Mouse (Mus musculus) kidney, adult 2 months (tissue): ENCODE data around the gene Tpsb2.

ENCODE experiments used
- CTCF ChIP-seq: fragments of 200-500 bp; conservative IDR thresholded peaks from 2 replicates; pipeline ENCODE4 v1.5.1; 2011; ENCODE audit warnings: low read depth, mild to moderate bottlenecking, control low read depth, low read length, moderate library complexity, mixed read lengths; ENCODE audit not compliant: insufficient read depth, insufficient read length
- POLR2A ChIP-seq: fragments of 200-500 bp; IDR thresholded peaks from one replicate; pipeline ENCODE4 v1.6.1; 2011; ENCODE audit warnings: low read depth, low read length, control low read depth

DNA sequence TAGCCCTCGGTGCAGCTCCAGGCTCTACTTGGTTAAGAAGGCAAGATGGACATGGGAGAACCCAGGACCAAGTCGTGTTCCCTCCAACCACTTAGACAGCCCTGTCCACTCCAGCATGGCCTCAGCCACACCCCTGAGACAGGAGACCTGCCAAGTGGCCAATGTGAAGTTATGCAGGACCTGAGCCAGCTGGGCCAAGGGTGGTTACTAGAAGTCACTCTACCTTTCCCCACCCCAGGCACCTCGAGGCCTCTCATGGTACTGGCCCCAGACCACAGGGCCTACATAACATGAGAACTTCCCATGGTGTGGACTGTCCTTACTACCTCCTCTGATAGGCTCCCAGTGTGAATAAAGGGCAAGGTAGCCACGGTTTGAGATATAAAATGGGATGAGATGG, 48.1 kb downstream of the Tpsb2 start:
- TF ChIP-seq CTCF (no peak), POLR2A (no peak)
